Mouse (Mus musculus): ENCODE measurements around the gene Gnb1. TPM values are rescaled to one million over a fixed set of nuclear protein-coding genes. Genes with fewer than 3 reads are reported as not detected.

The Gnb1 gene
- total and polyA plus RNA-seq, 3 experiments: 78.1 to 489 TPM; not detected in 1

DNA sequence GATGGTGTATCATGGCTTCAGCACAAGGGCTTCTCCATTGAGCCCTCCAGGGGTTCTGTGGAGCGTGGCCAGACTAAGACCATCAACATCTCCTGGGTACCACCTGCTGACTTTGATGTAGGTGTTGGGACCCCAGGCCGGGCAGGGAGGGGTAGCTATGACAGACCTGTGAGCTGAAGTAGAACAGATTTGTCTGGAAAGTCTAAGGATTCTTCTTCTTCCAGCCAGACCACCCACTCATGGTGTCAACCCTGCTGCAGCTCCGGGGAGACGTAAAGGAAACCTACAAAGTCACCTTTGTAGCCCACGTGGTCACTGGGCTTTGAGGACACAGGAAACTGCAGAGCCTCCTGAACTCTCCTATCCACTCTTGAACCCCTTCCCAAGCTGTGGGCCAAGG lies 25.1 kb upstream of the Gnb1 start:
- peaks cover 0 to 3% of the 10 kb centered on the region in 2 experiments; a peak in 3 of 4 replicates for H3K27me3 ChIP-seq (ENCODE audit: control insufficient read depth in 1 of 2, insufficient read depth in 2 of 2, low read length in 2 of 2)
- 0 out of 4 replicates have a peak, but pooled peaks cover 0 to 3% of the 10 kb centered on the region in 2 experiments for H3K4me1 ChIP-seq (ENCODE audit: control insufficient read depth in 1 of 2, insufficient read depth in 2 of 2, low read length in 2 of 2)
- no peak for DNase-seq (ENCODE audit: low read depth, low spot score)
- H3K36me3 ChIP-seq (ENCODE audit: control insufficient read depth in 1 of 2, insufficient read depth in 2 of 2, low read length in 2 of 2): no peaks in the 10 kb centered on the region
- H3K79me2 ChIP-seq (ENCODE audit: control insufficient read depth, insufficient read depth, low read length, poor library complexity): no peaks in the 10 kb centered on the region
- H3K27ac ChIP-seq (ENCODE audit: control insufficient read depth, low read depth, low read length): no peak overlapping the region
- H3K9me3 ChIP-seq (replicated peaks; ENCODE audit: insufficient read depth, low read length): no peaks in the 10 kb centered on the region
- no peak for TF ChIP-seq UBTF (IDR thresholded peaks at IDR 0.05; ENCODE audit: borderline replicate concordance, insufficient read depth, low read depth, low read length)
- no peak overlapping the region for H3K9ac ChIP-seq (ENCODE audit: control insufficient read depth, low read depth, low read length, poor library complexity, severe bottlenecking)
- H3K4me3 ChIP-seq (ENCODE audit: control insufficient read depth in 1 of 2, insufficient read depth in 1 of 2, low read depth in 2 of 2, low read length in 2 of 2): no peak overlapping the region

DNA sequence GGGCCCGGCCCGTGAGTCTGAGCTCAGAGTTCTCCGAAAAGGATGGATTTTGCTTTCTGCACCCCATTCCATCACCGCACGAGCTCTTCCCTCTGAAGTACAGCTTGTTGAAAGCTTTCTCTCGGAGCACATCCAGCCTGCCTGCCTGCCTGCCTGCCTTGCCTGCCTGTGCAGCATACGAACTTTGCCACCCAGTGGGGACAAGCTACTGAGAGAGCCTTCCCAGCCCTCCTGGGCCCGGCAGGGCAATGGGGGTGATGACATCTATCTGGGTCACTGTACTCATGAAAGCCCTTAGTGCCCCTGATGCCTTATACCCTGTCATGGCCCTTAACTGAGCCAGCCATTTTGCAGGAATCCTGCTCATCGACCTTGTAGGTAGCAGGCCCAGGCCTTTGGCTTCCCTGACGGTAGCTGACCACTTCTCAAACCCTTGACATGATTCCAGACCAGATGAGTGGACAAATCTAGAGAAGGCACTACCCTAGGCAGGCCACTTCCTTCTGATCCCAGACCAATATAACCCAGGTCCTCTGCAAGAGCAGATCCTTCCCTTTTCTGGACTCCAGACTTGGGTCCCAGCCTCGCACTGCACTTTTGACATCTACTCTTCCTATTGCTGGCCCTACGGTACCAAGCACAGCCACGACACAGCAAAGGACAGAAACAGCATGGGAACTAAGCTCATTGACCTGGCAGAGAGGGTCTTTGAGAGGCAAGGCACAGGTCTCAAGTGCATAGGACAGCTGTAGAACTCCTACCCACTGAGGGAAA lies 23.7 kb upstream of the Gnb1 start:
- no peak overlapping the region for H3K9ac ChIP-seq (ENCODE audit: control insufficient read depth, low read depth, low read length, poor library complexity, severe bottlenecking)
- TF ChIP-seq MEF2A (IDR thresholded peaks at IDR 0.05; ENCODE audit: extremely low read depth, insufficient replicate concordance, low read depth, low read length, poor library complexity, severe bottlenecking): no peak
- TF ChIP-seq ZKSCAN1 (IDR thresholded peaks at IDR 0.05; ENCODE audit: low read depth, low read length): no peak
- no peak for TF ChIP-seq MYC (IDR thresholded peaks at IDR 0.05; ENCODE audit: low read depth, low read length)
- TF ChIP-seq NRF1 (IDR thresholded peaks at IDR 0.05; ENCODE audit: insufficient read depth, low read depth, low read length, poor library complexity, severe bottlenecking): no peak
- no peak for TF ChIP-seq TCF12 (IDR thresholded peaks at IDR 0.05; ENCODE audit: low read depth, low read length)
- no peak for TF ChIP-seq E2F4 (IDR thresholded peaks at IDR 0.05; ENCODE audit: borderline replicate concordance, low read depth, low read length)
- TF ChIP-seq ZNF384 (IDR thresholded peaks at IDR 0.05; ENCODE audit: low read depth, low read length): no peak
- no peak for TF ChIP-seq ETS1 (IDR thresholded peaks at IDR 0.05; ENCODE audit: low read depth, low read length)
- no peak for TF ChIP-seq GABPA (IDR thresholded peaks at IDR 0.05; ENCODE audit: low read depth, low read length)
- TF ChIP-seq JUND (IDR thresholded peaks at IDR 0.05; ENCODE audit: low read depth, low read length): no peak
- no peak for TF ChIP-seq SIN3A (IDR thresholded peaks at IDR 0.05; ENCODE audit: low read length)
- no peak for TF ChIP-seq MAX (IDR thresholded peaks at IDR 0.05; ENCODE audit: low read length)
- no peak for TF ChIP-seq UBTF (IDR thresholded peaks at IDR 0.05; ENCODE audit: borderline replicate concordance, insufficient read depth, low read depth, low read length)
- TF ChIP-seq GATA1 (IDR thresholded peaks at IDR 0.05; ENCODE audit: low read depth, low read length): no peak
- TF ChIP-seq TAL1 (IDR thresholded peaks at IDR 0.05; ENCODE audit: low read length): no peak
- no peak for TF ChIP-seq SMC3 (IDR thresholded peaks at IDR 0.05; ENCODE audit: low read depth, low read length)
- H3K36me3 ChIP-seq (ENCODE audit: control insufficient read depth in 1 of 2, insufficient read depth in 2 of 2, low read length in 2 of 2): no peaks in the 10 kb centered on the region
- H3K9me3 ChIP-seq (replicated peaks; ENCODE audit: insufficient read depth, low read length): no peaks in the 10 kb centered on the region
- H3K4me1 ChIP-seq (ENCODE audit: control insufficient read depth in 1 of 2, insufficient read depth in 2 of 2, low read length in 2 of 2): 0 out of 4 replicates have a peak, but pooled peaks cover 0 to 3% of the 10 kb centered on the region in 2 experiments
- H3K27ac ChIP-seq (ENCODE audit: control insufficient read depth, low read depth, low read length): no peak overlapping the region
- peaks cover 0 to 1% of the 10 kb centered on the region in 2 experiments; a peak in 3 of 4 replicates for H3K27me3 ChIP-seq (ENCODE audit: control insufficient read depth in 1 of 2, insufficient read depth in 2 of 2, low read length in 2 of 2)
- DNase-seq (ENCODE audit: low read depth, low spot score): no peak
- no peaks in the 10 kb centered on the region for H3K79me2 ChIP-seq (ENCODE audit: control insufficient read depth, insufficient read depth, low read length, poor library complexity)
- H3K4me3 ChIP-seq (ENCODE audit: control insufficient read depth in 1 of 2, insufficient read depth in 1 of 2, low read depth in 2 of 2, low read length in 2 of 2): no peak overlapping the region

Measured in MEL (cell line).